Mouse (Mus musculus) heart, embryonic 12.5 days (tissue): ENCODE measurements around the gene Mapk11. TPM values are rescaled to one million over a fixed set of nuclear protein-coding genes. Genes with fewer than 3 reads are reported as not detected.

Source experiments
- ATAC-seq: fragments of 200-750 bp; cut with Nextera tagmentation; 2 replicates; pipeline ENCODE4 v1.8.0; 2017; ENCODE audit warnings: moderate TSS enrichment, moderate library complexity; ENCODE audit not compliant: insufficient number of reproducible peaks, low FRiP score
- H3K27ac ChIP-seq: fragments of 300-500 bp; sonication (generic); 2 replicates; pipeline ENCODE4 v1.5.1; 2016; ENCODE audit warnings: mild to moderate bottlenecking, moderate library complexity; ENCODE audit not compliant: poor library complexity, severe bottlenecking
- H3K27me3 ChIP-seq: fragments of 300-500 bp; sonication (generic); replicated peaks from 2 replicates; pipeline ENCODE4 v1.6.1; 2016; ENCODE audit warnings: mild to moderate bottlenecking, moderate library complexity
- H3K36me3 ChIP-seq: fragments of 300-500 bp; sonication (generic); 2 replicates; pipeline ENCODE4 v1.6.1; 2016; ENCODE audit warnings: mild to moderate bottlenecking, moderate library complexity
- H3K4me1 ChIP-seq: fragments of 300-500 bp; sonication (generic); replicated peaks from 2 replicates; pipeline ENCODE4 v1.6.1; 2016; ENCODE audit warnings: mild to moderate bottlenecking
- H3K4me2 ChIP-seq: fragments of 300-500 bp; sonication (generic); 2 replicates; pipeline ENCODE4 v1.6.1; 2016; ENCODE audit warnings: mild to moderate bottlenecking, moderate library complexity
- H3K4me3 ChIP-seq: fragments of 300-500 bp; sonication (generic); 2 replicates; pipeline ENCODE4 v1.5.1; 2016; ENCODE audit warnings: mild to moderate bottlenecking
- H3K9ac ChIP-seq: fragments of 300-500 bp; sonication (generic); 2 replicates; pipeline ENCODE4 v1.6.1; 2016; ENCODE audit warnings: mild to moderate bottlenecking, moderate library complexity
- H3K9me3 ChIP-seq: fragments of 300-500 bp; sonication (generic); replicated peaks from 2 replicates; pipeline ENCODE4 v1.6.1; 2016; ENCODE audit warnings: mild to moderate bottlenecking, moderate library complexity
- WGBS: fragments of 180-500 bp; shearing (Covaris S2); methylation state at CpG from one replicate; pipeline ENCODE4 v1.1.7; 2016; 5-methylcytosine and 5-hydroxymethylcytosine counted together
- polyA plus RNA-seq: library from polyadenylated mRNA; unstranded; fragments of >200 nt; fragmentation: Nextera tagmentation; extraction: Ambion mirVana; gene quantifications from 2 replicates; pipeline ENCODE4 v1.2.1, GENCODE M21; 2016

The Mapk11 gene
- polyA plus RNA-seq: 3.7 and 4.6 TPM in 2 replicates

DNA sequence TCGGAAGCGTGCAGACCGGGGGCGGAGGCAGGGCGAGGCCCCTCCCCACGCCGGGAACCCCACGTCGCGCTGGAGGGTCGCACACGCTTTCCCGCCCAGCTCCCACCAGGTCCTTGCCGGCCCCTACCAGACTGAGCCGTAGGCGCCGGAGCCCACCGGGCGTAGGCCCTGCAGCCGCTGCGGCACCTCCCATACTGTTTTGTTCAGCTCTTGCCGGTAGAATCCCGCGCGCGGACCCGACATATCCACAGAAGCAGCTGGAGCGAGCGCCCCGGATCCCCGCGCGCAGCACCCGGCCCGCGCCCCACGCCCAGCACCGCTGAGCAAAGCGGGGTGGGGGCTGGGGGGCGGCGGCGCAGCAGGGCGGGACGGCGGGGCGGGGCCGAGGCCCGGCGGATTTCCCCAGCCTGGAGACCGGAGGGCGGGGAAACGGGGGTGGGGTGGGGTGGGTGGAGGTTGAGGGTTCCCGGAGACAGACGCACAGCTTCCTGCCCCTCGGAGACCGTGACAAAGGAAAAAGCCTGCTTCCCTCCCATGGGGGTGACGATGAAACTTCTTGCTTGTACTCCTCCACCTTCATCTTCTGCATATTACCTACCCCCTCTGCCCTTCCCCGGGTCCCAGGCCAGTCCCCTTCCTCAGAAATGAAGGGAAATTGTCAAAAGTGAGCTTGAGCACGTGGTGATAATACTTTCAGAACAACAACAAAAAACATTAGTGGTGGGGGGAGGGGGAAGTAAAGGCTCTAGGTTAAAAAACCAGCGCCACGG is at the start of gene Mapk11:
TSS of gene Mapk11 (minus strand) at position 358 of the 770 bp plus-strand sequence.
- Histone ChIP-seq H3K9ac (peak within 1 kb of the TSS; percentile 71), H3K9me3 (no peaks in the 10 kb centered on the region), H3K27ac (no peak within 1 kb of the TSS), H3K27me3 (peaks cover 57% of the 10 kb centered on the region), H3K4me2 (peak within 1 kb of the TSS; percentile 89), H3K36me3 (peaks cover 12% of the 10 kb centered on the region), H3K4me3 (peak within 1 kb of the TSS; percentile 64), H3K4me1 (peaks cover 32% of the 10 kb centered on the region)
- WGBS: 0% methylated on average over 55 of the region's 61 CpGs
- ATAC-seq: peak; percentile 60

DNA sequence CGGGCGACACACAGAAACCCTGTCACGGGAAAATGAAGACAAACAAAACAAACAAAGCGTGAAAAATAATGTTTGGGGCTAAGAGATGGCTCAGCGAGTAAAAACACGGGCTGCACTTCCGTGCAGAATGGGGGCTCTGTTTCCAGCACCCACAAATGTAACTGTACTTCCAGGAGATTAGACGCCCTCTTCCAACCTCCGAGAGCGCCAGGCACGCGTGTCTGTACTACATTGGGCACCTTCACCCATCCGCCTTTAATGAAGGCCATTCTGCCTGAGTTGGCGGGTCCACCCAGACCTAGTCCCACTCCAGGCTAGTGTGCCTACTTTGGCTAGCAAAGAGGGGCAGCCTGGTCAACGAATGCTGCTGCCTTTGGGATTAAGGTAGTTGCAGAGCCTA is 47.6 kb upstream of the Mapk11 start:
- Histone ChIP-seq H3K9ac (peak overlapping the region; percentile 93; the same call in 1 of the 2 replicates), H3K4me1 (peaks cover 15% of the 10 kb centered on the region), H3K9me3 (0 out of 2 replicates have a peak, but pooled peaks cover 4% of the 10 kb centered on the region), H3K4me2 (peak overlapping the region; percentile 80), H3K4me3 (peak overlapping the region; percentile 78), H3K36me3 (no peaks in the 10 kb centered on the region), H3K27ac (peak overlapping the region; percentile 97; the same call in 1 of the 2 replicates), H3K27me3 (no peaks in the 10 kb centered on the region)
- WGBS: 71% methylated on average over 15 of the region's 15 CpGs
- no peak for ATAC-seq

DNA sequence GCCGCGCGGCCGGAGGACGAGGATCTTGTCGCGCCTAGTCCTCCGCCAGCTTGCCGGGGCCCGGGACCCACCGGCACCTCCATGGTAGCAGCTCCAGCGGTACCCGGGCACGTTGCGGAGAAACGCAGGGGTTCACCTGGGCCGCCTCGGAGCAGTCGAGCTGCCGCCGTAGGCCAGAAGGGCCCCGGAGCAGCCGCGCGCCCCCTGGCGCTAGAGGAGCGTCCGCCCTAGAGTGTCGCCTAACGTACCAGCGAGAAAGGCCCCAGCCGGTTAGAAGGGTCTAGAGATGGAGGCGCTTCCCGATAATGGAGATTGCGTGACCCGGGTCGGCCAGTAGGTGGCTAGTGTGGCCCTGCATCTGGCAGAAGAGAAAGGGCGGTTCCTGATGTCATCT is 46.9 kb upstream of the Mapk11 start, which contains the start of gene Dennd6b:
TSS of gene Dennd6b (minus strand) at position 184 of the 394 bp plus-strand sequence.
- peak within 1 kb of the TSS; percentile 78 for H3K4me3 ChIP-seq
- peak within 1 kb of the TSS; percentile 93 for H3K9ac ChIP-seq
- under 1% methylated on average over 38 of the region's 38 CpGs for WGBS
- peaks cover 15% of the 10 kb centered on the region for H3K4me1 ChIP-seq
- H3K9me3 ChIP-seq: no peaks in the 10 kb centered on the region
- peak within 1 kb of the TSS; percentile 97 for H3K27ac ChIP-seq
- ATAC-seq: peak; percentile 98
- no peaks in the 10 kb centered on the region for H3K36me3 ChIP-seq
- peak within 1 kb of the TSS; percentile 80 for H3K4me2 ChIP-seq
- H3K27me3 ChIP-seq: no peaks in the 10 kb centered on the region

DNA sequence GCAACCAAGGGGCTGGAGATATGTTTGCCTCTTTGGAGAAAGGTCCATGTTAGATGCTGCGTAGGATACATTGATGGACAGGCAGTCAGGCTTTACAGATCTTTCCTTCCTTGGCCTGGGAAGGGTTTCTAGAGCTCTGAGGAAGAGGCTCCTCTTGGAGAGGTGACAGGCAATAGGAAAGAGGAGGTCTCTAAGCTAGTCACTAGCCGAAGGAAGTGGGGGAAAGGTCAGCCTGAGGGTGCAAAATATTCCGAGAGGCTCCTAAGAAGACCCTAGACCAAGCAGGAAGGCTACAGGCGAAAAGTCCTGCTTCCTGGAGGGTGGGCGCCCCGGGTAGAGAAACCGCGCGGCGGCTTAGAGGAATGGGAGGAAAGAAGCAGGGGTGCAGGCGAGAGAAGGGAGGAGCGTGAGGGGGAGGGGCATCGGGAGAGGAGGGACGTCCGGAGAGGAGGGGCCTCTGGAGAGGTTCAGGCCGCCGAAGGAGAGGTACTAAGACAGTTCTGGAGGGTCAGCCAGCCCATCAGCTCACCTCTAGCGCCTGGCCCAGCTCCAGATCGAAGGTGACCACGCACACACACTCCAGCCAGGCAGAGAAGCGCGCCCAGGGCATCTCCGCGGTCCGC is 46.4 kb upstream of the Mapk11 start:
- peaks cover 15% of the 10 kb centered on the region for H3K4me1 ChIP-seq
- under 1% methylated on average over 24 of the region's 25 CpGs for WGBS
- peak overlapping the region; percentile 78 for H3K4me3 ChIP-seq
- H3K9me3 ChIP-seq: no peaks in the 10 kb centered on the region
- peak overlapping the region; percentile 93 for H3K9ac ChIP-seq
- peak overlapping the region; percentile 97 for H3K27ac ChIP-seq
- peak; percentile 96 for ATAC-seq
- no peaks in the 10 kb centered on the region for H3K27me3 ChIP-seq
- no peaks in the 10 kb centered on the region; the same call in 1 of the 2 replicates for H3K36me3 ChIP-seq
- H3K4me2 ChIP-seq: peak overlapping the region; percentile 80

DNA sequence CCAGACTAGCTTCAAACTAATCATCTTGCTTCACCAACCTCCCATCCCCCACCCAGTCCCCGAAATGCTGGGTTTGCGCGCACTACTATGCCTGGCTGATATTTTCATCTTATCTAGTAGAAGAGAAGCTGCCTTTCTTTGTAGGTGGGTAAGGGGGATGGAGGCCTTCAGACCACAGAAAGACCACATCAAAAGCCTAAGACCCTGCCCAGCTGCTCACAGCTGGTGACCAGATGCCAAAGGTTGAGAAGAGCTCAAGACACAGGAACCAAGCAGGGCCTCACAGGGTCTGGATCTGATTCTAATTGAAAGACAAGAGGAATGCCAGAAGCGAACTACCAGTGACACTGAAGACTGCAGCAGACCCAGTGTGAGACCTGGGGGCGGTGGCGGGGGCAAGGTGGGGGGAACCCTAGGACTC is 45.8 kb upstream of the Mapk11 start:
- 24% methylated on average over 6 of the region's 6 CpGs for WGBS
- Histone ChIP-seq H3K4me3 (peak overlapping the region; percentile 78), H3K9ac (peak overlapping the region; percentile 93), H3K9me3 (no peaks in the 10 kb centered on the region), H3K4me1 (peaks cover 15% of the 10 kb centered on the region), H3K27me3 (no peaks in the 10 kb centered on the region), H3K27ac (peak overlapping the region; percentile 97), H3K36me3 (no peaks in the 10 kb centered on the region; the same call in 1 of the 2 replicates), H3K4me2 (peak overlapping the region; percentile 80)
- no peak; the same call in 1 of the 2 replicates for ATAC-seq

DNA sequence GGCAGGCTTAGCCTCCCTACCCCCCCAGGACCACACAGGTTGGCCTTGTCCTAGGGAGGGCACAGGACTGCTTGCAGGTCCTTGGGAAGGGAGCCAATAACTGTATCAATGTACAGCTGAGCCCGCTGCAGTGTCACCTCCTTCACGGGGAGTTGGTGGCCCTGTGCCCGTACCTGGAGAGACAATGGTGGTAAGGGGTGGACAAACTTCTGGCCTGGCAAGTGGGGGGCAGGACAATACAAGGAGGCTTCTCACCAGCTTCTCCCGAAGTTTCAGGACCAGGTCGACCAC is 35.5 kb upstream of the Mapk11 start:
- H3K36me3 ChIP-seq: peaks cover 30% of the 10 kb centered on the region; the same call in 1 of the 2 replicates
- no peak overlapping the region for H3K4me3 ChIP-seq
- no peaks in the 10 kb centered on the region for H3K27me3 ChIP-seq
- H3K9ac ChIP-seq: no peak overlapping the region
- ATAC-seq: no peak
- WGBS: 83% methylated on average over 5 of the region's 5 CpGs
- no peak overlapping the region for H3K27ac ChIP-seq
- H3K4me2 ChIP-seq: no peak overlapping the region
- no peaks in the 10 kb centered on the region for H3K9me3 ChIP-seq
- H3K4me1 ChIP-seq: peaks cover 20% of the 10 kb centered on the region

DNA sequence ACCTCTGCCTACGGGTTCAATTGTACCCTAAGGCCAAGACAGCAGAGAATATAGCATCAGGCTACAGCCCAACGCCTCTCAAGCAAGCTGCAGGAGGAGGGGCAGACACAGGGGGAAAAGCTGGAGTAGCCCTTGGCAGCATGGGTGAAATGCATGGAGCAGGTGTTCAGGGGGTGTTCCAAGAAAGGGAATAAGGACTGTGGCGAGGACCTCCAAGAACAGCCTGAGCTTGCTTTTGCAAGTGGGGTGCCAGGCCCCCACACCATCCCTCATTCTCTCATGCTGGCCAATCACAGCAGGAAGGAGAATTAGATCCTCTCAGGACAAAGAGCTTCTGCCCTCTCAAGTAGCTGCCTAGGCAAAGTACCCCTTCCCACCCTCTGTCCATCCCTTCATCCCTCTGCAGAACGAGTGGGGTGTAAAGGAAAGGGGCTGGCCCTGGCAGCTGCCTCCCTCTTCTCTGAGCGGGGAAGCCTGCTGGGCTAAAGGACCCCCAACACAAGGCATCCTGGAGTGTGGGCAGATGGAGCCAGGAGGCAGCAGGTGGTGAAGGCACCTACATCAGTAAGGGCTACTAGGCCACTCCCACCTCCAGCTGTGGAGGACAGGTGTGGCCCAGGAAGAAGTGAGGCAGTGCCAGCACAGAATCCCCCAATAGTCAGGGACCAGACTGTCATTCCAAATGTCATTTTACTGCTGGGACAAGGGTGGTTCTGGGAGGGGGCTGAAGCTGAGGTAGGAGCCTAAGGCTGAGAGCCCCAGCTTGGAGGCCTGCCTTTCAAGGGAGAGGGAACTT is 34.9 kb upstream of the Mapk11 start:
- WGBS: 71% methylated on average over 5 of the region's 5 CpGs
- Histone ChIP-seq H3K36me3 (peaks cover 29% of the 10 kb centered on the region; the same call in 1 of the 2 replicates), H3K9ac (no peak overlapping the region), H3K9me3 (no peaks in the 10 kb centered on the region), H3K27me3 (no peaks in the 10 kb centered on the region), H3K27ac (no peak overlapping the region), H3K4me1 (peaks cover 25% of the 10 kb centered on the region), H3K4me3 (no peak overlapping the region), H3K4me2 (no peak overlapping the region)
- no peak for ATAC-seq

DNA sequence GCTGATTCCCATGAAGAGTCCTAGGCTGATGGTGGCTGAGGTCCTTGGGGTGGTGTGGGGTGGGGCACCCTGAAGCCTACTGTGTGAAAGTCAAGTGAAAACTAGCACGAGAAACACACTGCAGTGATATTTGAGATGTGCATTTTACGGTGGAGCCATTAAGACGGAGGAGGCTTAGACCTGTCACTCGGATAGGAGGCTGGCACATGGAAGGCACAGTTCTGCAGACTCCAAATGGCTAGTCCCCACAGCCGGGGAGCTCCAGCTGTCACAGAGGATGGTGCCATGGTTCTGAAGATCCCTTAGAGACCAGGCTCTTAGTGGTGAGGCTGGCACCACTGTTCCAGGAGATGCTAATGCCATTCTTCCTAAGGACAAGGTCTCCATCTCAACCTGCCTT is 33.4 kb upstream of the Mapk11 start:
- ATAC-seq: no peak
- peak overlapping the region; percentile 50 for H3K9ac ChIP-seq
- peaks cover 39% of the 10 kb centered on the region for H3K4me1 ChIP-seq
- H3K9me3 ChIP-seq: no peaks in the 10 kb centered on the region
- peaks cover 21% of the 10 kb centered on the region; the same call in 1 of the 2 replicates for H3K36me3 ChIP-seq
- 65% methylated on average over 5 of the region's 5 CpGs for WGBS
- no peak overlapping the region for H3K4me3 ChIP-seq
- H3K27ac ChIP-seq: peak overlapping the region; percentile 74
- no peaks in the 10 kb centered on the region for H3K27me3 ChIP-seq
- no peak overlapping the region for H3K4me2 ChIP-seq

DNA sequence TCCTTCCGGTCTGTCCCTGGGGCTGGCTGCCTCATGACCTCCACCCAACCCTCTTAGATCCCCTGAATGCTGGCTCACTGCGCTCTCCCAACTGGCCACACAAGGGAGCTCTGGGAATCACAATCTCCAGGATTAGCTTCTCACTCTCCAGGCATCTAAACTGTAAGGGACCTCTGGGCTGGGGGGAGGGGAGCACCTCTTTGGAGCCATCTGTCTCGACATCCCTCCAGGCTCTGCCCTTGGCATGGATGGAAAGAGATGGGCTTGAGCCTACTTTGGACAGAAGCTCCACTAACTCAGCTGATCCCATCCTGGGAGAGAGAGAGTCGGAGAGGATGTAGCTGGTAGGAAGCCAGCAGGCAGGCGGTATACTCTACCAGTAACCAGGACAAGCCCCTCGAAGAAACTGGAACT is 32.9 kb upstream of the Mapk11 start:
- WGBS: 22% methylated on average over 6 of the region's 6 CpGs
- Histone ChIP-seq H3K4me3 (no peak overlapping the region), H3K27ac (peak overlapping the region; percentile 74), H3K36me3 (peaks cover 17% of the 10 kb centered on the region; the same call in 1 of the 2 replicates), H3K4me2 (peak overlapping the region; percentile 85), H3K9ac (peak overlapping the region; percentile 50), H3K4me1 (peaks cover 44% of the 10 kb centered on the region), H3K9me3 (no peaks in the 10 kb centered on the region), H3K27me3 (no peaks in the 10 kb centered on the region)
- ATAC-seq: no peak

DNA sequence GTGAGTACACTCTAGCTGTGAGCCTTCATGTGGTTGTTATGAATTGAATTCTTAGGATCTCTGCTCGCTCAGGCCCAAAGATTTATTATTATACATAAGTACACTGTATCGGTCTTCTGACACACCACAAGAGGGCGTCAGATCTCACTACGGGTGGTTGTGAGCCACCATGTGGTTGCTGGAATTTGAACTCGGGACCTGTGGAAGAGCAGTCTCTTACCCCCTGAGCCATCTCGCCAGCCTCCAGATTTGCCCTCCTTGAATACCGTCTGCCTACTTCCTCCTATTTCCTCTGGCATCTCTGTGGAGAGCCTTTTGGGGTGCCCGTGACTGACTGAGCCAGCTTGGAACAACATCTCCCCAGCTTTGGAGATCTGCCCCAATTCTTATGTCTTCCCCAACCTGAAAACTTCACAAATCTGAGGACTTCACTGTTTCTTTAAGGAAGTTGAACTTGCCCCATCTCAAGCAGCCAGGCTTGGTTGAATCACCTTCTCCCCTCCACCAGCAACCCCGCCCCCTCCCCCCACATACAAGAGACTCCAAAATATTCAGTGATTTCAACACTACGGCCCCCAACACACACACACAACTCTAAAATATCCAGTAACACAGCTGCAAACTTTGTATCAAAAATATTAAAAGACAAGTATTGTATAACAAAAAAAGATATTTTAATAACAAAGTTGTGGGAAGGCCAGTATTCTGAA is 32.3 kb upstream of the Mapk11 start:
- no peak overlapping the region for H3K4me3 ChIP-seq

More for the DNA sequence above, 32.3 kb upstream of the Mapk11 start:
- 64% methylated on average over 10 of the region's 10 CpGs for WGBS
- H3K9ac ChIP-seq: peak overlapping the region; percentile 50
- ATAC-seq: no peak
- peaks cover 14% of the 10 kb centered on the region; the same call in 1 of the 2 replicates for H3K36me3 ChIP-seq
- H3K27ac ChIP-seq: peak overlapping the region; percentile 74
- peak overlapping the region; percentile 85 for H3K4me2 ChIP-seq
- no peaks in the 10 kb centered on the region for H3K9me3 ChIP-seq
- no peaks in the 10 kb centered on the region for H3K27me3 ChIP-seq
- peaks cover 50% of the 10 kb centered on the region for H3K4me1 ChIP-seq
